Mouse (Mus musculus): ENCODE data around the gene Plod1. TPM values are rescaled to one million over a fixed set of nuclear protein-coding genes. Genes with fewer than 3 reads are reported as not detected.

Gene Plod1
- total RNA-seq, 1 experiment: 26.2 TPM

- in situ Hi-C loops (cut with MboI; ENCODE audit: low sequenced_read_pairs in 2 of 2, unreplicated experiment in 2 of 2): no loop called here
- TF ChIP-seq ZC3H11A (IDR thresholded peaks at IDR 0.05; ENCODE audit: borderline replicate concordance, low read depth, low read length) (no peak), MAFK (IDR thresholded peaks at IDR 0.05; ENCODE audit: insufficient read depth, low read depth, low read length) (no peak), ZNF384 (IDR thresholded peaks at IDR 0.05; ENCODE audit: low read depth, low read length) (no peak), HCFC1 (IDR thresholded peaks at IDR 0.05; ENCODE audit: borderline replicate concordance, insufficient read depth, low read length) (peak; percentile 95), CHD2 (IDR thresholded peaks at IDR 0.05; ENCODE audit: low read depth, low read length) (no peak; the same call in 1 of the 2 replicates)
- peak within 1 kb of the TSS; percentile 99 for H3K9ac ChIP-seq (ENCODE audit: insufficient read depth, low read depth, low read length, poor library complexity, severe bottlenecking)
- DNase-seq (ENCODE audit: low read depth, low spot score): peak; percentile 78
- H3K4me3 ChIP-seq (ENCODE audit: insufficient read depth in 1 of 2, low read depth in 1 of 2, low read length in 2 of 2, poor library complexity in 1 of 2, severe bottlenecking in 1 of 2): peak within 1 kb of the TSS; percentile 91 to 99
- peaks cover 0 to 1% of the 10 kb centered on the region in 2 experiments; a peak in 1 of 4 replicates for H3K4me1 ChIP-seq (ENCODE audit: control insufficient read depth in 2 of 2, insufficient read depth in 2 of 2, low read length in 2 of 2, poor library complexity in 1 of 2)
- H3K27ac ChIP-seq (ENCODE audit: insufficient read depth, low read depth, low read length, poor library complexity, severe bottlenecking): peak within 1 kb of the TSS; percentile 93; the same call in 1 of the 2 replicates
- H3K36me3 ChIP-seq (ENCODE audit: control insufficient read depth, insufficient read depth, low read length, poor library complexity, severe bottlenecking): no peaks in the 10 kb centered on the region
- no peaks in the 10 kb centered on the region for H3K9me3 ChIP-seq (ENCODE audit: control insufficient read depth, insufficient read depth, low read depth, low read length)
Measured at GRCm38 (mm10) chr4:147904313-147905089, 32.1 kb downstream of the Plod1 start, which contains the start of gene Mfn2. Mfn2 (minus strand) TSS chr4:147904704.

GRCm38 (mm10) chr4:147903601-147904000 lies 33.0 kb downstream of the Plod1 start:
- no peak overlapping the region; the same call in 1 of the 2 replicates for H3K9ac ChIP-seq (ENCODE audit: insufficient read depth, low read depth, low read length, poor library complexity, severe bottlenecking)

DNA sequence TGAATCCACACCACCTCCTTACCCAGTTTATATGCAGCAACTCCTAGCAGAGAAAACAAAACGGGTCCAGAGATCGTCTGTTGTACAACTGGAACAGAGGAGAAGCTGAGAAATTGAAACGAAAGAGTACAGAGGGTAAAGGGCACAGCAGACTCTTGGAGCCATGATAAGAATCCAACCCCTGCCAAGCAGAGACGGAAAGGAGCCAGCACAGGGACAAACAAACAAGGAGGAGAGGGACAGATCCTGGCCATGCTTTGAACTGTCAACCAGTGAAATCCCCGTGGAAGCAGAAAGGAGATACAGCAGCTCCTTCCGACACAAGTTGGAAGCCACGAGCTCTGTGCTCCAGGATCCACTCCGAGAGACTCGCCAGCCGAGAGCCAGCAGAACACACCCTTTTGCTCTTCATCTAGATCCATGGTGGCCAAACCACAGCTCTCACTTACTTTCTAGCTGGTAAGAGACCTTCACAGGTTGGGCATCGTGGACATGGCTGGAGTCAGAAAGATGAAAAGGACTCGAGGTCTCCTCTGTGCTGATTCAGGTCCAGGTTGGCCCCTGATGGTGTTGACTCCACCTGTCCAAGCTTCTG lies 33.6 kb downstream of the Plod1 start:
- Histone ChIP-seq H3K4me1 (ENCODE audit: control insufficient read depth in 2 of 2, insufficient read depth in 2 of 2, low read length in 2 of 2, poor library complexity in 1 of 2) (peaks cover 0 to 1% of the 10 kb centered on the region in 2 experiments; a peak in 1 of 4 replicates), H3K9ac (ENCODE audit: insufficient read depth, low read depth, low read length, poor library complexity, severe bottlenecking) (no peak overlapping the region), H3K9me3 (ENCODE audit: control insufficient read depth, insufficient read depth, low read depth, low read length) (no peaks in the 10 kb centered on the region), H3K4me3 (ENCODE audit: insufficient read depth in 1 of 2, low read depth in 1 of 2, low read length in 2 of 2, poor library complexity in 1 of 2, severe bottlenecking in 1 of 2) (no peak overlapping the region), H3K36me3 (ENCODE audit: control insufficient read depth, insufficient read depth, low read length, poor library complexity, severe bottlenecking) (peaks cover 6% of the 10 kb centered on the region; the same call in 1 of the 2 replicates), H3K27ac (ENCODE audit: insufficient read depth, low read depth, low read length, poor library complexity, severe bottlenecking) (no peak overlapping the region)
- in situ Hi-C loops (cut with MboI; ENCODE audit: low sequenced_read_pairs in 2 of 2, unreplicated experiment in 2 of 2): no loop called here
- TF ChIP-seq MAFK (IDR thresholded peaks at IDR 0.05; ENCODE audit: insufficient read depth, low read depth, low read length) (no peak), CHD2 (IDR thresholded peaks at IDR 0.05; ENCODE audit: low read depth, low read length) (no peak), HCFC1 (IDR thresholded peaks at IDR 0.05; ENCODE audit: borderline replicate concordance, insufficient read depth, low read length) (no peak), ZC3H11A (IDR thresholded peaks at IDR 0.05; ENCODE audit: borderline replicate concordance, low read depth, low read length) (no peak), ZNF384 (IDR thresholded peaks at IDR 0.05; ENCODE audit: low read depth, low read length) (no peak)
- no peak for DNase-seq (ENCODE audit: low read depth, low spot score)

More at GRCm38 (mm10) chr4:147903601-147904000, 33.0 kb downstream of the Plod1 start:
- H3K36me3 ChIP-seq (ENCODE audit: control insufficient read depth, insufficient read depth, low read length, poor library complexity, severe bottlenecking): peaks cover under 1% of the 10 kb centered on the region; the same call in 1 of the 2 replicates
- H3K9me3 ChIP-seq (ENCODE audit: control insufficient read depth, insufficient read depth, low read depth, low read length): no peaks in the 10 kb centered on the region
- peak overlapping the region; percentile 91 to 99 for H3K4me3 ChIP-seq (ENCODE audit: insufficient read depth in 1 of 2, low read depth in 1 of 2, low read length in 2 of 2, poor library complexity in 1 of 2, severe bottlenecking in 1 of 2)
- peaks cover 0 to 1% of the 10 kb centered on the region in 2 experiments; a peak in 1 of 4 replicates for H3K4me1 ChIP-seq (ENCODE audit: control insufficient read depth in 2 of 2, insufficient read depth in 2 of 2, low read length in 2 of 2, poor library complexity in 1 of 2)
- TF ChIP-seq HCFC1 (IDR thresholded peaks at IDR 0.05; ENCODE audit: borderline replicate concordance, insufficient read depth, low read length): no peak
- TF ChIP-seq CHD2 (IDR thresholded peaks at IDR 0.05; ENCODE audit: low read depth, low read length): no peak
- TF ChIP-seq MAFK (IDR thresholded peaks at IDR 0.05; ENCODE audit: insufficient read depth, low read depth, low read length): no peak
- TF ChIP-seq ZNF384 (IDR thresholded peaks at IDR 0.05; ENCODE audit: low read depth, low read length): no peak
- no peak for TF ChIP-seq ZC3H11A (IDR thresholded peaks at IDR 0.05; ENCODE audit: borderline replicate concordance, low read depth, low read length)
- no peak for DNase-seq (ENCODE audit: low read depth, low spot score)
- in situ Hi-C loops (cut with MboI; ENCODE audit: low sequenced_read_pairs in 2 of 2, unreplicated experiment in 2 of 2): no loop called here
- no peak overlapping the region for H3K27ac ChIP-seq (ENCODE audit: insufficient read depth, low read depth, low read length, poor library complexity, severe bottlenecking)

GRCm38 (mm10) chr4:147900452-147900851 lies 36.1 kb downstream of the Plod1 start:
- no peak overlapping the region for H3K4me3 ChIP-seq (ENCODE audit: insufficient read depth in 1 of 2, low read depth in 1 of 2, low read length in 2 of 2, poor library complexity in 1 of 2, severe bottlenecking in 1 of 2)
- peaks cover 25% of the 10 kb centered on the region for H3K36me3 ChIP-seq (ENCODE audit: control insufficient read depth, insufficient read depth, low read length, poor library complexity, severe bottlenecking)
- TF ChIP-seq ZNF384 (IDR thresholded peaks at IDR 0.05; ENCODE audit: low read depth, low read length) (no peak), HCFC1 (IDR thresholded peaks at IDR 0.05; ENCODE audit: borderline replicate concordance, insufficient read depth, low read length) (no peak), ZC3H11A (IDR thresholded peaks at IDR 0.05; ENCODE audit: borderline replicate concordance, low read depth, low read length) (no peak)
- no peak for DNase-seq (ENCODE audit: low read depth, low spot score)
- no peaks in the 10 kb centered on the region for H3K9me3 ChIP-seq (ENCODE audit: control insufficient read depth, insufficient read depth, low read depth, low read length)
- in situ Hi-C loops (cut with MboI; ENCODE audit: low sequenced_read_pairs in 2 of 2, unreplicated experiment in 2 of 2): no loop called here
- peaks cover 0 to 1% of the 10 kb centered on the region in 2 experiments; a peak in 1 of 4 replicates for H3K4me1 ChIP-seq (ENCODE audit: control insufficient read depth in 2 of 2, insufficient read depth in 2 of 2, low read length in 2 of 2, poor library complexity in 1 of 2)
- no peak overlapping the region for H3K9ac ChIP-seq (ENCODE audit: insufficient read depth, low read depth, low read length, poor library complexity, severe bottlenecking)
- H3K27ac ChIP-seq (ENCODE audit: insufficient read depth, low read depth, low read length, poor library complexity, severe bottlenecking): no peak overlapping the region
